Mouse (Mus musculus): Measurements from ENCODE around the gene Mief1. TPM values are rescaled to one million over a fixed set of nuclear protein-coding genes. Genes with fewer than 3 reads are reported as not detected.
A peak's percentile ranks its signal among the peaks of the same experiment; 100 is the strongest.

Gene Mief1
- polyA plus RNA-seq, 1 experiment = 1.5 TPM

GRCm38 (mm10) chr15:80223751-80224150 lies 10.1 kb upstream of the Mief1 start:
- no peaks in the 10 kb centered on the region for H3K9me3 ChIP-seq (ENCODE audit: control insufficient read depth, low read length)
- no peak for TF ChIP-seq GATA1 (IDR thresholded peaks at IDR 0.05; ENCODE audit: low read length)
- no peak for TF ChIP-seq TAL1 (IDR thresholded peaks at IDR 0.05; ENCODE audit: low read length)

GRCm38 (mm10) chr15:80225208-80225607 lies 8.6 kb upstream of the Mief1 start:
- TF ChIP-seq TAL1 (IDR thresholded peaks at IDR 0.05; ENCODE audit: low read length) (no peak), GATA1 (IDR thresholded peaks at IDR 0.05; ENCODE audit: low read length) (no peak)
- H3K4me1 ChIP-seq (ENCODE audit: control insufficient read depth) = peaks cover 8% of the 10 kb centered on the region
- no peaks in the 10 kb centered on the region for H3K9me3 ChIP-seq (ENCODE audit: control insufficient read depth, low read length)
- no peak overlapping the region for H3K4me3 ChIP-seq (replicated peaks)
- H3K36me3 ChIP-seq (ENCODE audit: control insufficient read depth) = no peaks in the 10 kb centered on the region
- no peaks in the 10 kb centered on the region for H3K27me3 ChIP-seq (ENCODE audit: control insufficient read depth)

More at GRCm38 (mm10) chr15:80223751-80224150, 10.1 kb upstream of the Mief1 start:
- H3K4me1 ChIP-seq (ENCODE audit: control insufficient read depth) = peaks cover 8% of the 10 kb centered on the region
- H3K4me3 ChIP-seq (replicated peaks) = no peak overlapping the region
- no peaks in the 10 kb centered on the region for H3K36me3 ChIP-seq (ENCODE audit: control insufficient read depth)
- H3K27me3 ChIP-seq (ENCODE audit: control insufficient read depth) = peaks cover 4% of the 10 kb centered on the region; the same call in 1 of the 2 replicates

GRCm38 (mm10) chr15:80225796-80226195 lies 8.0 kb upstream of the Mief1 start:
- Histone ChIP-seq H3K36me3 (ENCODE audit: control insufficient read depth) (no peaks in the 10 kb centered on the region), H3K4me3 (replicated peaks) (no peak overlapping the region), H3K27me3 (ENCODE audit: control insufficient read depth) (no peaks in the 10 kb centered on the region), H3K9me3 (ENCODE audit: control insufficient read depth, low read length) (no peaks in the 10 kb centered on the region), H3K4me1 (ENCODE audit: control insufficient read depth) (peaks cover 8% of the 10 kb centered on the region)
- TF ChIP-seq GATA1 (IDR thresholded peaks at IDR 0.05; ENCODE audit: low read length) (no peak), TAL1 (IDR thresholded peaks at IDR 0.05; ENCODE audit: low read length) (no peak)

GRCm38 (mm10) chr15:80228071-80228800 lies 5.6 kb upstream of the Mief1 start:
- Histone ChIP-seq H3K36me3 (ENCODE audit: control insufficient read depth) (no peaks in the 10 kb centered on the region), H3K27me3 (ENCODE audit: control insufficient read depth) (no peaks in the 10 kb centered on the region), H3K4me3 (replicated peaks) (no peak overlapping the region), H3K4me1 (ENCODE audit: control insufficient read depth) (peaks cover 21% of the 10 kb centered on the region), H3K9me3 (ENCODE audit: control insufficient read depth, low read length) (no peaks in the 10 kb centered on the region)
- no peak for TF ChIP-seq GATA1 (IDR thresholded peaks at IDR 0.05; ENCODE audit: low read length)

GRCm38 (mm10) chr15:80232331-80232730 lies 1.5 kb upstream of the Mief1 start:
- Histone ChIP-seq H3K27me3 (ENCODE audit: control insufficient read depth) (no peaks in the 10 kb centered on the region), H3K4me1 (ENCODE audit: control insufficient read depth) (peaks cover 44% of the 10 kb centered on the region), H3K36me3 (ENCODE audit: control insufficient read depth) (peaks cover 24% of the 10 kb centered on the region), H3K9me3 (ENCODE audit: control insufficient read depth, low read length) (no peaks in the 10 kb centered on the region), H3K4me3 (replicated peaks) (no peak overlapping the region)
- no peak for TF ChIP-seq GATA1 (IDR thresholded peaks at IDR 0.05; ENCODE audit: low read length)
- no peak for TF ChIP-seq TAL1 (IDR thresholded peaks at IDR 0.05; ENCODE audit: low read length)

GRCm38 (mm10) chr15:80233053-80233452 lies 765 bp upstream of the Mief1 start:
- TF ChIP-seq GATA1 (IDR thresholded peaks at IDR 0.05; ENCODE audit: low read length) (no peak), TAL1 (IDR thresholded peaks at IDR 0.05; ENCODE audit: low read length) (no peak)
- H3K9me3 ChIP-seq (ENCODE audit: control insufficient read depth, low read length) = no peaks in the 10 kb centered on the region
- peaks cover 30% of the 10 kb centered on the region for H3K36me3 ChIP-seq (ENCODE audit: control insufficient read depth)
- H3K27me3 ChIP-seq (ENCODE audit: control insufficient read depth) = no peaks in the 10 kb centered on the region
- peak overlapping the region; percentile 98 for H3K4me3 ChIP-seq (replicated peaks)
- H3K4me1 ChIP-seq (ENCODE audit: control insufficient read depth) = peaks cover 48% of the 10 kb centered on the region

GRCm38 (mm10) chr15:80235535-80235934 lies 1.7 kb downstream of the Mief1 start, which contains the start of gene AC140267.1:
Gene AC140267.1, plus strand, starts transcription at chr15:80235835.
- Histone ChIP-seq H3K36me3 (ENCODE audit: control insufficient read depth) (peaks cover 48% of the 10 kb centered on the region), H3K9me3 (ENCODE audit: control insufficient read depth, low read length) (no peaks in the 10 kb centered on the region), H3K4me1 (ENCODE audit: control insufficient read depth) (peaks cover 50% of the 10 kb centered on the region), H3K4me3 (replicated peaks) (peak within 1 kb of the TSS; percentile 98), H3K27me3 (ENCODE audit: control insufficient read depth) (no peaks in the 10 kb centered on the region)
- no peak for TF ChIP-seq GATA1 (IDR thresholded peaks at IDR 0.05; ENCODE audit: low read length)
- TF ChIP-seq TAL1 (IDR thresholded peaks at IDR 0.05; ENCODE audit: low read length) = no peak

- Histone ChIP-seq H3K9me3 (ENCODE audit: control insufficient read depth, low read length) (no peaks in the 10 kb centered on the region), H3K4me1 (ENCODE audit: control insufficient read depth) (peaks cover 75% of the 10 kb centered on the region), H3K27me3 (ENCODE audit: control insufficient read depth) (no peaks in the 10 kb centered on the region), H3K4me3 (replicated peaks) (no peak overlapping the region), H3K36me3 (ENCODE audit: control insufficient read depth) (peaks cover 98% of the 10 kb centered on the region)
- TF ChIP-seq GATA1 (IDR thresholded peaks at IDR 0.05; ENCODE audit: low read length) (no peak), TAL1 (IDR thresholded peaks at IDR 0.05; ENCODE audit: low read length) (no peak)
Measured at GRCm38 (mm10) chr15:80248135-80248534, 14.3 kb downstream of the Mief1 start.

- no peak for TF ChIP-seq TAL1 (IDR thresholded peaks at IDR 0.05; ENCODE audit: low read length)
- no peak for TF ChIP-seq GATA1 (IDR thresholded peaks at IDR 0.05; ENCODE audit: low read length)
- Histone ChIP-seq H3K9me3 (ENCODE audit: control insufficient read depth, low read length) (no peaks in the 10 kb centered on the region), H3K4me3 (replicated peaks) (no peak overlapping the region), H3K4me1 (ENCODE audit: control insufficient read depth) (peaks cover 77% of the 10 kb centered on the region), H3K27me3 (ENCODE audit: control insufficient read depth) (no peaks in the 10 kb centered on the region), H3K36me3 (ENCODE audit: control insufficient read depth) (peaks cover 98% of the 10 kb centered on the region)
Measured at GRCm38 (mm10) chr15:80248596-80248995, 14.8 kb downstream of the Mief1 start.

Measured in erythroblast, embryonic 14.5 days (primary cell).